Mouse (Mus musculus): ENCODE data around the gene Ablim1. TPM values are rescaled to one million over a fixed set of nuclear protein-coding genes. Genes with fewer than 3 reads are reported as not detected.

The Ablim1 gene
- polyA plus RNA-seq, 1 experiment from 2014 or later, result 57.3 TPM

DNA sequence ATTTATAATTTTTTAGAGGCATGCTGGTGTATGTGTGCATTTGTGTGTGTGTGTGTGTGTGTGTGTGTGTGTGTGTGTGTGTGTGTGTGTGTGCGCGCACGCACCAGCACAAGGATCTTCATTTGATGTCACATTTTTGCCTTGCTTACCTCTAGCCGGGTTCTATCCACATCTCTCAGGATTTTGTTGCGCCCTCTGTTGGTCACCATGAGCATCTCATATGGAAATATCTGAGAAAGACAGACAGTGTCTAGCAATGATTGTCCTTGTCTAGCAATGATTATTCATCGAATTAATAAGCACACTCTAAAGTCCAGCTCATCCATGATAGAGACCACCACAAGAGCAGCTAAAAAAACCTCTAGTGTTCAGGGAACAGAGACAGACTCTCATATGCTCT, 275.5 kb downstream of the Ablim1 start:
- no peak for ATAC-seq

DNA sequence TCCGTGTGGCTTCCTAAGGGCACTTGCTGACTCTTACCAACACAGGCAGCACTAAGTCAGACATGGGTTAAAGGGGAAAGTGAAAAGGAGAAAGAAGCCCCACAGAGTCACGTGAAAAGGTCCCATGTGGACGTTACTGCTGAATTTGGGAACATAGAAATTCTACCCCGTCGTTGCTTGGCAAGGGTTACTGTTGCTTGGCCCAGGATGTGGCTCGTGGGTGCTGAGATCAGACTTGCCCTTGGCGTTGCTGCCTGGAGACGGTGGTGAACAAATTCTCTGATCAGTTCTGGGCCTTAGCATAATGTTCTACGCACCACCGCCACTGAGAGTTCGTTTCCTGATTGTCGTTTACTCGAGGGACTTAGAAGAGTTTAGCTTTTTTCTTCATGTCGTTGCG, 277.9 kb downstream of the Ablim1 start:
- Histone ChIP-seq H3K9me3 (ENCODE audit: control insufficient read depth, low read length) (no peaks in the 10 kb centered on the region), H3K4me2 (ENCODE audit: low read length) (no peak overlapping the region), H3K9ac (ENCODE audit: low read depth, low read length) (no peak overlapping the region), H3K4me1 (ENCODE audit: control insufficient read depth, insufficient read depth, low read depth, low read length) (no peaks in the 10 kb centered on the region), H3K27me3 (replicated peaks; ENCODE audit: control insufficient read depth, insufficient read depth, low read length) (no peaks in the 10 kb centered on the region), H3K4me3 (ENCODE audit: low read length) (no peak overlapping the region), H3K36me3 (ENCODE audit: control insufficient read depth, insufficient read depth, low read length) (peaks cover 10% of the 10 kb centered on the region), H3K27ac (ENCODE audit: low read depth, low read length) (no peak overlapping the region)
- 74% methylated on average over 15 of the region's 15 CpGs for WGBS
- no peak for ATAC-seq

More for the DNA sequence above, 275.5 kb downstream of the Ablim1 start:
- no peaks in the 10 kb centered on the region for H3K27me3 ChIP-seq (replicated peaks; ENCODE audit: control insufficient read depth, insufficient read depth, low read length)
- H3K4me3 ChIP-seq (ENCODE audit: low read length), result no peak overlapping the region
- WGBS, result 70% methylated on average over 6 of the region's 6 CpGs
- no peak overlapping the region for H3K27ac ChIP-seq (ENCODE audit: low read depth, low read length)
- no peak overlapping the region for H3K4me2 ChIP-seq (ENCODE audit: low read length)
- no peak overlapping the region for H3K9ac ChIP-seq (ENCODE audit: low read depth, low read length)
- H3K9me3 ChIP-seq (ENCODE audit: control insufficient read depth, low read length), result no peaks in the 10 kb centered on the region
- peaks cover 14% of the 10 kb centered on the region for H3K36me3 ChIP-seq (ENCODE audit: control insufficient read depth, insufficient read depth, low read length)
- no peaks in the 10 kb centered on the region for H3K4me1 ChIP-seq (ENCODE audit: control insufficient read depth, insufficient read depth, low read depth, low read length)

DNA sequence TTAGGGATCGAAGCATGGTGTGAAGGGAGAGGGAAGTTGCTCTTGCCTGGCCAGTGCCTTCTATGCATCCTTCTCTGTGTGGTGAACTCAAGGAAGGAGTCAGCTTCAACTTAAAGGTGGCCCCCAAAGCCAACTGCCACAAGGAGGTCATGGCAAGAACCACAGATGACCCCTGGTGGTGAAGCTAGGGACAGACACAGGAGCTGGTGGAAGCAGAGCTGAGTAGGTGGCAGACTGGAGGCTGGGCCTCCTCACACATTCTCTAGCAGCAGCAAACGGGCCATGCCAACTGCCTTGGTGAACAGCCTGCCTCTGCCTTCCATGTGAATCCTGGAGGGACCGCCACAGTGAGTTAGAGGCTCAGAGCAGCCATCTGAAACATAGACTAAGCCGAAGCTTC, 283.1 kb downstream of the Ablim1 start:
- Histone ChIP-seq H3K9me3 (ENCODE audit: control insufficient read depth, low read length) (no peaks in the 10 kb centered on the region), H3K9ac (ENCODE audit: low read depth, low read length) (no peak overlapping the region), H3K27ac (ENCODE audit: low read depth, low read length) (no peak overlapping the region), H3K4me2 (ENCODE audit: low read length) (no peak overlapping the region), H3K36me3 (ENCODE audit: control insufficient read depth, insufficient read depth, low read length) (peaks cover 2% of the 10 kb centered on the region), H3K4me1 (ENCODE audit: control insufficient read depth, insufficient read depth, low read depth, low read length) (no peaks in the 10 kb centered on the region), H3K4me3 (ENCODE audit: low read length) (no peak overlapping the region), H3K27me3 (replicated peaks; ENCODE audit: control insufficient read depth, insufficient read depth, low read length) (no peaks in the 10 kb centered on the region)
- ATAC-seq, result 0 out of 2 replicates have a peak, but pooled peaks have one; percentile 59
- 76% methylated on average over 4 of the region's 4 CpGs for WGBS

DNA sequence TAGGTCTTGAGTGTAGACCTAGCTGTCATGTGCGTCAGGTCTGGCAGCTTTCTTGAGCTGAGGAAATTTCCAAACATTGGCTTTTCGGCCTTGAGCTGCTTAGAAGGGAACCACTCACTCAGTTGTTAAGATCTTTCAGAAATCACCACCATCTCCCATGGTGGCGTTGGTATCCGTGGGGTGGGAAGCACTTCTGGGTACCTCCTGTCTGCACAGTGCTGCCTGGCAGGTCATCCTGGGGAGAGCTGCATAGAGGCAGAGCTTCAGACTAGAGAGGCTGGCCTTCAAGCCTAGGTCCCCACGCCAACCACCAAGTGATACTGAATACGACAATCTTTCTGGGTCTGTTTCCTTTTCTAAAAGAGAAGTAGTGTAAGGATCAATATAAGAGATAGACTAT, 285.3 kb downstream of the Ablim1 start:
- Histone ChIP-seq H3K4me3 (ENCODE audit: low read length) (no peak overlapping the region), H3K36me3 (ENCODE audit: control insufficient read depth, insufficient read depth, low read length) (no peaks in the 10 kb centered on the region; the same call in 1 of the 2 replicates), H3K27ac (ENCODE audit: low read depth, low read length) (no peak overlapping the region), H3K9ac (ENCODE audit: low read depth, low read length) (no peak overlapping the region), H3K9me3 (ENCODE audit: control insufficient read depth, low read length) (no peaks in the 10 kb centered on the region), H3K4me2 (ENCODE audit: low read length) (no peak overlapping the region), H3K4me1 (ENCODE audit: control insufficient read depth, insufficient read depth, low read depth, low read length) (no peaks in the 10 kb centered on the region), H3K27me3 (replicated peaks; ENCODE audit: control insufficient read depth, insufficient read depth, low read length) (no peaks in the 10 kb centered on the region)
- no peak for ATAC-seq
- WGBS, result 93% methylated on average over 6 of the region's 6 CpGs

DNA sequence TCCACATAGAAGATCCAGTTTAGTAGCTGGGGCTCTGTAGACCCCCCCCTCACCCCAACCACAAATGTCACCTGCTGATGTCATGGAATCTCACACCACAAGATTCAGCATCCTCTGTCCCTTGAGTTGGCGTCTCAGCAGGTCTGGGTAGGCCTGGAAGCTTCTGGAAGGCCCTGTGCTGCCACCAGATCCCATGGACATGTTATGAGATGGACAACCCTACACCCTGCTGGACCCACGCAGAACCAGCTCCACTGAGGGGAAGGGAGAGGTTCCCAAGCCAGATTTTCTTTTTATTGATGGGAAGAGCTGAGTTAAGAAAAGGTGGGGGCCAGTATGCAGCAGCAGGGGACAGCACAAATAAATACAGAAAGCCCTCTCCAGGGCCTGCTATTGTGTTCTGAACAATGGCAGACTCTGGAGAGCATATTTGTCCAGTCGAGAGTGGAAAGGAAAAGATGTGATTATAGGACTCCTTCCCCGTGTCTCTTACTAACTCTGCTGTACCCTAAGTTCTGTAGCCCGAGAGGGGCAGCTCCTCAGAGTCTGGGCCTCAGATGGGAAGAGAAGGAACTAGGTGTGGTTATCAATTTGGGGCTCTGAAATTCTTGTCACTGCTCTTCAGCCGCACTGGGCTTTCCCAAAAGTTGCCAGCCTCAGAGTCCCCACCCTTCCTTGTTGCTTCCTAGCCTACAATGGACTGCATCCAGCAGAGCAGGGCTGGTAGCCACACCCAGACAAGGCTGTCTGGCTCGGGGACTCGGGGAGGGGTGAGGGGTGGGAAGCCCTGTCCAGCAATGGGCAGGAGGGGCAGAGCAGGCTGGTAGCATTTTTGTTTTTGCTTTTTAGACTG, 286.2 kb downstream of the Ablim1 start:
- no peak overlapping the region for H3K27ac ChIP-seq (ENCODE audit: low read depth, low read length)
- H3K36me3 ChIP-seq (ENCODE audit: control insufficient read depth, insufficient read depth, low read length), result no peaks in the 10 kb centered on the region; the same call in 1 of the 2 replicates
- no peaks in the 10 kb centered on the region for H3K4me1 ChIP-seq (ENCODE audit: control insufficient read depth, insufficient read depth, low read depth, low read length)
- no peaks in the 10 kb centered on the region for H3K27me3 ChIP-seq (replicated peaks; ENCODE audit: control insufficient read depth, insufficient read depth, low read length)
- H3K4me2 ChIP-seq (ENCODE audit: low read length), result no peak overlapping the region
- no peak overlapping the region for H3K4me3 ChIP-seq (ENCODE audit: low read length)
- no peaks in the 10 kb centered on the region for H3K9me3 ChIP-seq (ENCODE audit: control insufficient read depth, low read length)
- no peak for ATAC-seq
- H3K9ac ChIP-seq (ENCODE audit: low read depth, low read length), result no peak overlapping the region
- 37% methylated on average over 8 of the region's 8 CpGs for WGBS

DNA sequence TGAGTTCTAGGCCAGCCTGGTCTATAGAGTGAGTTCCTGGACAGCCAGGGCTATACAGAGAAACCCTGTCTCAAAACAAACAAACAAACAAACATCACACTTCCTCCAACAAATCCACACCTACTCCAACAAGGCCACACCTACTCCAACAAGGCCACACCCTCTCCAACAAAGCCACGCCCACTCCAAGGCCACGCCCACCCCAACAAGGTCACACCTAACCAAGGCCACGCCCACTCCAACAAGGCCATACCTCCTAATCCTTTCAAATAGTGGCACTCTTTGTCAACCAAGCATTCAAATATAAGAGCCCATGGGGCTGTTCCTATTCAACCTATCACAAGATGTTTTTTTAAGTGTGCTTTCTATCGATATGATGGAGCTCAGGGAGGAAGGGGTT, 288.2 kb downstream of the Ablim1 start:
- H3K9ac ChIP-seq (ENCODE audit: low read depth, low read length), result no peak overlapping the region
- no peaks in the 10 kb centered on the region for H3K4me1 ChIP-seq (ENCODE audit: control insufficient read depth, insufficient read depth, low read depth, low read length)
- H3K4me3 ChIP-seq (ENCODE audit: low read length), result no peak overlapping the region
- H3K27me3 ChIP-seq (replicated peaks; ENCODE audit: control insufficient read depth, insufficient read depth, low read length), result no peaks in the 10 kb centered on the region
- 75% methylated on average over 4 of the region's 4 CpGs for WGBS
- no peak overlapping the region for H3K4me2 ChIP-seq (ENCODE audit: low read length)
- H3K36me3 ChIP-seq (ENCODE audit: control insufficient read depth, insufficient read depth, low read length), result no peaks in the 10 kb centered on the region
- H3K9me3 ChIP-seq (ENCODE audit: control insufficient read depth, low read length), result no peaks in the 10 kb centered on the region
- H3K27ac ChIP-seq (ENCODE audit: low read depth, low read length), result no peak overlapping the region
- ATAC-seq, result no peak

DNA sequence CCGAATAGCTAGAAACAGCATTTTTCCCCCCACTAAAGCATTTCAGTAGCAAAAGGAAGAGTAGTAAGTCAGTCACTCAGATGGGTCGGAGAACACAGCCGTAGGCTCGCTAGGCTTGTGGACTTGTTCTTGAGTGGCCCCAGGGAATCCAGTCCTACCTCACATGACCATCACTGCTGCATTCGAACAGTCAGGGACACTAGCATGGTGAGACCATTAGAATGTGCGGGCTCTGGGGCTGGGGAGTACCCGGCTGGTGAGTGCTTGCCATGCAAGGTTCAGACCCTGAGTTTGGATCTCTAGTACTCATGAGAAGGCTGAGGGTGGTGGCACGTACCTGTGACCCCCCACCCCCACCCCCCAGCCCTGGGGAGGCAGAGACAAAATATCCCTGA, 296.9 kb downstream of the Ablim1 start:
- H3K9ac ChIP-seq (ENCODE audit: low read depth, low read length), result no peak overlapping the region
- H3K4me1 ChIP-seq (ENCODE audit: control insufficient read depth, insufficient read depth, low read depth, low read length), result peaks cover 5% of the 10 kb centered on the region; the same call in 1 of the 2 replicates
- WGBS, result 75% methylated on average over 8 of the region's 8 CpGs
- no peaks in the 10 kb centered on the region for H3K36me3 ChIP-seq (ENCODE audit: control insufficient read depth, insufficient read depth, low read length)
- no peak for ATAC-seq
- H3K27me3 ChIP-seq (replicated peaks; ENCODE audit: control insufficient read depth, insufficient read depth, low read length), result no peaks in the 10 kb centered on the region
- no peak overlapping the region; the same call in 1 of the 2 replicates for H3K27ac ChIP-seq (ENCODE audit: low read depth, low read length)
- no peak overlapping the region for H3K4me2 ChIP-seq (ENCODE audit: low read length)
- H3K9me3 ChIP-seq (ENCODE audit: control insufficient read depth, low read length), result no peaks in the 10 kb centered on the region
- no peak overlapping the region for H3K4me3 ChIP-seq (ENCODE audit: low read length)

DNA sequence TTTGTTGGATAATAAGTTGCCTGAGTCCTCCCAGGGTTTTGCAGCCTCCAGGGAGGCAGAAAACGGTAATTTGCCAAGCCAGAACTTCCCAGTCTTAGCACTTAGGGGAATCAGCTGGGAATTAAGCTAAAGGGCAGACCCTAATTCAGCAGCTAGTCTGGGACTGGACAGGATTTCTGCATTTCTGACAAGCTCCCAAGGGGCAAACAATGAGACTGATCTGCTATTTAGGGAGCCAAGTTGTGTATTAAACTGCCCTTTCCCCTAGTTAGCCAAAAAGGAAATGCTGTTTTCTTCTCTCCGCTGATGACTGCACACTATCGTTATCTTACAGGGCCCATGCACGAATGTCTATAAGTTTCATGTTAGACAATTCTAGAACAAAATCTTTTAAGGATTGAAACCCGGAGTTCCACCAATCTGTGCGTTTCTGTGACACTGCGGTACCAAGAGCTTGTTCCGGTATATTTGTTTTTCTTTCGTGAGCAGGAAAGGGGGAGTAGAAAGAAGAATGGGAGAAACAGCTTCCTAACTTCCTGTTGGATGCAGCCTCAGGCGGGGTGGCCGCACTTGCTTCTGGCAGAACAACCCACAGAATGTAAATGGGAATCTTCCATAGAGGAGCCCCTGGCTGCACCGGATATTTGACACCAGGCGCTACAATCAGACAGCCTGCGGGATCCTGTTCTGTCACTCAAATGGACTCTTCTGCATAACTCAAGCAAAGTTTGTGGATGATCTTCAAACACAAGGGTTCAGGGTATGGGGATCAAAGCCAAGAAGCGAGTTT, 297.5 kb downstream of the Ablim1 start:
- Histone ChIP-seq H3K9me3 (ENCODE audit: control insufficient read depth, low read length) (no peaks in the 10 kb centered on the region), H3K36me3 (ENCODE audit: control insufficient read depth, insufficient read depth, low read length) (no peaks in the 10 kb centered on the region), H3K4me1 (ENCODE audit: control insufficient read depth, insufficient read depth, low read depth, low read length) (peaks cover 5% of the 10 kb centered on the region; the same call in 1 of the 2 replicates), H3K27me3 (replicated peaks; ENCODE audit: control insufficient read depth, insufficient read depth, low read length) (no peaks in the 10 kb centered on the region), H3K9ac (ENCODE audit: low read depth, low read length) (no peak overlapping the region), H3K27ac (ENCODE audit: low read depth, low read length) (peak overlapping the region; percentile 2), H3K4me2 (ENCODE audit: low read length) (peak overlapping the region; percentile 11), H3K4me3 (ENCODE audit: low read length) (no peak overlapping the region)
- WGBS, result 44% methylated on average over 15 of the region's 15 CpGs
- ATAC-seq, result no peak

DNA sequence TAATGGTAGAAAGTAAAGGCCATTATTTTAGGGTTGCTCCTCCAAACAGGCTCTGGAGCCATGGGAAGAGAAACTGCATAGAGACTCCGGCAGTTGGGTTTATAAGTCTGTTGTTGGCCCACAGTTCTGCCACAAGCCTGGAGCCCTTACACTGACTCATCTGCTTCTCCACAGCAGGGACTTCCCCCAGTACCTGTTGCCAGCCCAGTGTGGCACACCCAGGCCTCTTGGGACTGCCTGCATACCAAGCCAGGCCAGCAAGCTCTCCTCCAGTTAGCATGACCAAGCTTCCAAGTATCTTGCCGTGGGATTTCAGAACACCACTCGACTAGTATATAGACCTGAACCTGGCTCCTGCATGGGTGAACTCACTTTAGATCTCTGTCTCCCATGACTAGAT, 299.9 kb downstream of the Ablim1 start:
- no peak for ATAC-seq
- peaks cover 5% of the 10 kb centered on the region; the same call in 1 of the 2 replicates for H3K4me1 ChIP-seq (ENCODE audit: control insufficient read depth, insufficient read depth, low read depth, low read length)

More for the DNA sequence above, 299.9 kb downstream of the Ablim1 start:
- 83% methylated on average over 3 of the region's 3 CpGs for WGBS
- no peak overlapping the region for H3K4me2 ChIP-seq (ENCODE audit: low read length)
- no peak overlapping the region for H3K9ac ChIP-seq (ENCODE audit: low read depth, low read length)
- no peaks in the 10 kb centered on the region for H3K36me3 ChIP-seq (ENCODE audit: control insufficient read depth, insufficient read depth, low read length)
- no peak overlapping the region for H3K27ac ChIP-seq (ENCODE audit: low read depth, low read length)
- H3K27me3 ChIP-seq (replicated peaks; ENCODE audit: control insufficient read depth, insufficient read depth, low read length), result no peaks in the 10 kb centered on the region; the same call in 1 of the 2 replicates
- no peaks in the 10 kb centered on the region for H3K9me3 ChIP-seq (ENCODE audit: control insufficient read depth, low read length)
- H3K4me3 ChIP-seq (ENCODE audit: low read length), result no peak overlapping the region
